Mouse (Mus musculus) forebrain, embryonic 15.5 days (tissue): ENCODE data around the gene Sema4d. TPM values are rescaled to one million over a fixed set of nuclear protein-coding genes. Genes with fewer than 3 reads are reported as not detected.

Experiments
- ATAC-seq: fragments of 200-750 bp; cut with Nextera tagmentation; replicated peaks from 2 replicates; pipeline ENCODE4 v1.8.0; 2017; ENCODE audit warnings: mild to moderate bottlenecking, moderate TSS enrichment, moderate library complexity
- H3K27ac ChIP-seq: fragments of 300-500 bp; sonication (generic); replicated peaks from 2 replicates; pipeline ENCODE4 v1.5.1; 2015; ENCODE audit warnings: mild to moderate bottlenecking, inconsistent platforms
- H3K27me3 ChIP-seq: fragments of 300-500 bp; sonication (generic); 2 replicates; pipeline ENCODE4 v1.6.1; 2015; ENCODE audit warnings: inconsistent platforms
- H3K36me3 ChIP-seq: fragments of 300-500 bp; sonication (generic); 2 replicates; pipeline ENCODE4 v1.6.1; 2015; ENCODE audit warnings: mild to moderate bottlenecking, inconsistent platforms
- H3K4me1 ChIP-seq: fragments of 300-500 bp; sonication (generic); 2 replicates; pipeline ENCODE4 v1.6.1; 2015; ENCODE audit warnings: inconsistent platforms
- H3K4me2 ChIP-seq: fragments of 300-500 bp; sonication (generic); replicated peaks from 2 replicates; pipeline ENCODE4 v1.6.1; 2015; ENCODE audit warnings: mild to moderate bottlenecking, inconsistent platforms
- H3K4me3 ChIP-seq: fragments of 300-500 bp; sonication (generic); 2 replicates; pipeline ENCODE4 v1.5.1; 2015; ENCODE audit warnings: mild to moderate bottlenecking, inconsistent platforms
- H3K9ac ChIP-seq: fragments of 300-500 bp; sonication (generic); replicated peaks from 2 replicates; pipeline ENCODE4 v1.6.1; 2015; ENCODE audit warnings: mild to moderate bottlenecking, inconsistent platforms
- H3K9me3 ChIP-seq: fragments of 300-500 bp; sonication (generic); 2 replicates; pipeline ENCODE4 v1.6.1; 2016; ENCODE audit warnings: inconsistent platforms
- whole genome bisulfite sequencing: fragments of 180-500 bp; shearing (Covaris S2); methylation state at CpG from one replicate; pipeline ENCODE4 v1.1.7; 2015; ENCODE audit warnings: mixed read lengths; 5-methylcytosine and 5-hydroxymethylcytosine counted together
- polyA plus RNA-seq: library from polyadenylated mRNA; unstranded; fragments of >200 nt; fragmentation: Nextera tagmentation; extraction: Ambion mirVana; gene quantifications from 2 replicates; pipeline ENCODE4 v1.2.1, GENCODE M21; 2015

Sema4d gene
- polyA plus RNA-seq, 1 experiment from 2014 or later, result 20.7 TPM

GRCm38 (mm10) chr13:51756019-51756418 is 37.5 kb downstream of the Sema4d start:
- ATAC-seq, result no peak
- H3K4me2 ChIP-seq, result no peak overlapping the region
- WGBS, result 55% methylated on average over 9 of the region's 9 CpGs
- H3K27ac ChIP-seq, result 0 out of 2 replicates have a peak overlapping the region, but pooled peaks have one; percentile 1
- H3K9me3 ChIP-seq, result no peaks in the 10 kb centered on the region
- no peaks in the 10 kb centered on the region for H3K36me3 ChIP-seq
- no peak overlapping the region for H3K9ac ChIP-seq
- peaks cover 31% of the 10 kb centered on the region for H3K4me1 ChIP-seq
- H3K4me3 ChIP-seq, result no peak overlapping the region
- H3K27me3 ChIP-seq, result no peaks in the 10 kb centered on the region

GRCm38 (mm10) chr13:51755584-51755983 is 38.0 kb downstream of the Sema4d start:
- Histone ChIP-seq H3K4me2 (no peak overlapping the region), H3K4me3 (no peak overlapping the region), H3K4me1 (peaks cover 28% of the 10 kb centered on the region), H3K9ac (no peak overlapping the region), H3K27ac (no peak overlapping the region), H3K36me3 (no peaks in the 10 kb centered on the region), H3K27me3 (no peaks in the 10 kb centered on the region), H3K9me3 (no peaks in the 10 kb centered on the region)
- WGBS, result 90% methylated on average over 7 of the region's 7 CpGs
- no peak for ATAC-seq

GRCm38 (mm10) chr13:51754559-51755126 is 38.9 kb downstream of the Sema4d start:
- ATAC-seq, result no peak
- 79% methylated on average over 13 of the region's 13 CpGs for WGBS

GRCm38 (mm10) chr13:51753802-51754444 is 39.6 kb downstream of the Sema4d start:
- Histone ChIP-seq H3K4me1 (peaks cover 25% of the 10 kb centered on the region), H3K27me3 (no peaks in the 10 kb centered on the region), H3K9ac (no peak overlapping the region), H3K4me2 (no peak overlapping the region), H3K36me3 (no peaks in the 10 kb centered on the region), H3K9me3 (no peaks in the 10 kb centered on the region), H3K4me3 (no peak overlapping the region), H3K27ac (no peak overlapping the region)
- ATAC-seq, result no peak
- 45% methylated on average over 5 of the region's 5 CpGs for WGBS

More at GRCm38 (mm10) chr13:51754559-51755126, 38.9 kb downstream of the Sema4d start:
- H3K4me3 ChIP-seq, result no peak overlapping the region
- H3K9me3 ChIP-seq, result no peaks in the 10 kb centered on the region
- H3K4me1 ChIP-seq, result peaks cover 25% of the 10 kb centered on the region
- H3K9ac ChIP-seq, result no peak overlapping the region
- no peak overlapping the region for H3K27ac ChIP-seq
- no peaks in the 10 kb centered on the region for H3K27me3 ChIP-seq
- no peaks in the 10 kb centered on the region for H3K36me3 ChIP-seq
- no peak overlapping the region for H3K4me2 ChIP-seq

GRCm38 (mm10) chr13:51753168-51753465 is 40.4 kb downstream of the Sema4d start:
- Histone ChIP-seq H3K4me1 (peaks cover 25% of the 10 kb centered on the region), H3K36me3 (no peaks in the 10 kb centered on the region), H3K9me3 (no peaks in the 10 kb centered on the region), H3K4me2 (no peak overlapping the region), H3K4me3 (no peak overlapping the region), H3K27ac (0 out of 2 replicates have a peak overlapping the region, but pooled peaks have one; percentile 34), H3K9ac (no peak overlapping the region), H3K27me3 (no peaks in the 10 kb centered on the region)
- ATAC-seq, result no peak
- 15% methylated on average over 6 of the region's 6 CpGs for WGBS

- H3K9ac ChIP-seq, result no peak overlapping the region
- H3K4me3 ChIP-seq, result no peak overlapping the region
- peaks cover 25% of the 10 kb centered on the region for H3K4me1 ChIP-seq
- no peaks in the 10 kb centered on the region for H3K27me3 ChIP-seq
- H3K4me2 ChIP-seq, result no peak overlapping the region
- ATAC-seq, result 0 out of 2 replicates have a peak, but pooled peaks have one; percentile 18
- 0 out of 2 replicates have a peak overlapping the region, but pooled peaks have one; percentile 34 for H3K27ac ChIP-seq
- WGBS, result 41% methylated on average over 15 of the region's 15 CpGs
- H3K9me3 ChIP-seq, result no peaks in the 10 kb centered on the region
- no peaks in the 10 kb centered on the region for H3K36me3 ChIP-seq
These were observed 41.0 kb downstream of the Sema4d start for GRCm38 (mm10) chr13:51752346-51753167.

- no peak for ATAC-seq
- H3K36me3 ChIP-seq, result no peaks in the 10 kb centered on the region
- no peak overlapping the region for H3K27ac ChIP-seq
- no peaks in the 10 kb centered on the region for H3K27me3 ChIP-seq
- WGBS, result 82% methylated on average over 14 of the region's 14 CpGs
- no peak overlapping the region for H3K4me3 ChIP-seq
- H3K4me1 ChIP-seq, result peaks cover 25% of the 10 kb centered on the region
- H3K9me3 ChIP-seq, result no peaks in the 10 kb centered on the region
- H3K4me2 ChIP-seq, result no peak overlapping the region
- no peak overlapping the region for H3K9ac ChIP-seq
These were observed 43.8 kb downstream of the Sema4d start for GRCm38 (mm10) chr13:51749578-51750345.

- H3K27ac ChIP-seq, result no peak overlapping the region
- 0 out of 2 replicates have a peak, but pooled peaks have one; percentile 21 for ATAC-seq
- H3K9me3 ChIP-seq, result no peaks in the 10 kb centered on the region
- H3K4me3 ChIP-seq, result no peak overlapping the region
- WGBS, result 67% methylated on average over 12 of the region's 12 CpGs
- H3K4me1 ChIP-seq, result peaks cover 10% of the 10 kb centered on the region
- H3K4me2 ChIP-seq, result no peak overlapping the region
- H3K27me3 ChIP-seq, result no peaks in the 10 kb centered on the region
- no peak overlapping the region for H3K9ac ChIP-seq
- H3K36me3 ChIP-seq, result no peaks in the 10 kb centered on the region
These were observed 45.5 kb downstream of the Sema4d start for GRCm38 (mm10) chr13:51748009-51748552.

GRCm38 (mm10) chr13:51747069-51747468 is 46.5 kb downstream of the Sema4d start:
- ATAC-seq, result no peak
- no peaks in the 10 kb centered on the region; the same call in 1 of the 2 replicates for H3K4me1 ChIP-seq
- 66% methylated on average over 7 of the region's 7 CpGs for WGBS
- no peak overlapping the region for H3K4me2 ChIP-seq
- no peak overlapping the region for H3K4me3 ChIP-seq
- H3K27me3 ChIP-seq, result no peaks in the 10 kb centered on the region
- H3K9me3 ChIP-seq, result no peaks in the 10 kb centered on the region
- H3K36me3 ChIP-seq, result no peaks in the 10 kb centered on the region
- H3K27ac ChIP-seq, result no peak overlapping the region
- no peak overlapping the region for H3K9ac ChIP-seq

GRCm38 (mm10) chr13:51745862-51746261 is 47.7 kb downstream of the Sema4d start:
- no peak overlapping the region for H3K4me3 ChIP-seq
- 75% methylated on average over 5 of the region's 5 CpGs for WGBS
- H3K9ac ChIP-seq, result no peak overlapping the region
- H3K27ac ChIP-seq, result no peak overlapping the region
- H3K36me3 ChIP-seq, result no peaks in the 10 kb centered on the region
- H3K27me3 ChIP-seq, result no peaks in the 10 kb centered on the region
- ATAC-seq, result no peak
- H3K9me3 ChIP-seq, result no peaks in the 10 kb centered on the region
- H3K4me2 ChIP-seq, result no peak overlapping the region
- no peaks in the 10 kb centered on the region; the same call in 1 of the 2 replicates for H3K4me1 ChIP-seq

GRCm38 (mm10) chr13:51743855-51744254 is 49.7 kb downstream of the Sema4d start:
- no peaks in the 10 kb centered on the region for H3K36me3 ChIP-seq
- H3K4me2 ChIP-seq, result no peak overlapping the region
- no peaks in the 10 kb centered on the region; the same call in 1 of the 2 replicates for H3K4me1 ChIP-seq
- no peaks in the 10 kb centered on the region for H3K9me3 ChIP-seq
- 80% methylated on average over 3 of the region's 3 CpGs for WGBS
- H3K4me3 ChIP-seq, result no peak overlapping the region
- H3K27ac ChIP-seq, result no peak overlapping the region
- H3K9ac ChIP-seq, result no peak overlapping the region
- no peak for ATAC-seq
- H3K27me3 ChIP-seq, result no peaks in the 10 kb centered on the region
